Mouse (Mus musculus) kidney, adult 2 months (tissue): ENCODE results near the gene Arl9.
"Not testable (repeated sequence)": the region's sequence is repeated elsewhere in the genome, so short reads cannot be mapped to it uniquely, and the experiment has no call there.

Experiments
- CTCF ChIP-seq: fragments of 200-500 bp; conservative IDR thresholded peaks from 2 replicates; pipeline ENCODE4 v1.5.1; 2011; ENCODE audit warnings: low read depth, mild to moderate bottlenecking, control low read depth, low read length, moderate library complexity, mixed read lengths; ENCODE audit not compliant: insufficient read depth, insufficient read length
- POLR2A ChIP-seq: fragments of 200-500 bp; IDR thresholded peaks from one replicate; pipeline ENCODE4 v1.6.1; 2011; ENCODE audit warnings: low read depth, low read length, control low read depth

GRCm38 (mm10) chr5:77035101-77035500 is 31.2 kb downstream of the Arl9 start:
- TF ChIP-seq CTCF, POLR2A: not testable (repeated sequence)
